Mouse (Mus musculus) cerebellum, postnatal 36 days (tissue): ENCODE measurements around the gene Fcrl6.

Source experiments
- DNase-seq, 2 experiments: peaks; one replicate each; pipeline ENCODE4 v3.0.0; 2021 to 2022; ENCODE audit warnings: mixed read lengths in 2 of 2

The Fcrl6 gene

GRCm38 (mm10) chr1:172602326-172602725, at the start of gene Fcrl6:
TSS of gene Fcrl6 (minus strand) at chr1:172602551.
- DNase-seq = no peak

GRCm38 (mm10) chr1:172651288-172651987, 49.1 kb upstream of the Fcrl6 start:
- DNase-seq = no peak

- DNase-seq = peak in 1 of 2 experiments; percentile 9
These were observed 48.4 kb upstream of the Fcrl6 start for GRCm38 (mm10) chr1:172650519-172651287.

GRCm38 (mm10) chr1:172649396-172649795, 47.0 kb upstream of the Fcrl6 start:
- DNase-seq = no peak

- DNase-seq = no peak
These were observed 44.9 kb upstream of the Fcrl6 start for GRCm38 (mm10) chr1:172647236-172647635.

GRCm38 (mm10) chr1:172638781-172639180, 36.4 kb upstream of the Fcrl6 start:
- DNase-seq = no peak

- no peak for DNase-seq
These were observed 35.5 kb upstream of the Fcrl6 start for GRCm38 (mm10) chr1:172637801-172638200.

GRCm38 (mm10) chr1:172636266-172636665, 33.9 kb upstream of the Fcrl6 start:
- DNase-seq = no peak

GRCm38 (mm10) chr1:172635258-172635657, 32.9 kb upstream of the Fcrl6 start:
- DNase-seq = no peak

GRCm38 (mm10) chr1:172634136-172634535, 31.8 kb upstream of the Fcrl6 start:
- no peak for DNase-seq

- peak; percentile 93 to 97 for DNase-seq
These were observed 30.3 kb upstream of the Fcrl6 start, which contains the start of gene Dusp23 for GRCm38 (mm10) chr1:172632451-172633326. TSS of gene Dusp23 (minus strand) at chr1:172632962.

- no peak for DNase-seq
These were observed 29.4 kb upstream of the Fcrl6 start for GRCm38 (mm10) chr1:172631721-172632120.

- DNase-seq = no peak
These were observed 27.5 kb upstream of the Fcrl6 start for GRCm38 (mm10) chr1:172629831-172630230.

- DNase-seq = no peak
These were observed 24.0 kb upstream of the Fcrl6 start for GRCm38 (mm10) chr1:172626306-172626705.

GRCm38 (mm10) chr1:172624081-172624480, 21.7 kb upstream of the Fcrl6 start:
- DNase-seq = no peak

- DNase-seq = no peak
These were observed 21.2 kb upstream of the Fcrl6 start for GRCm38 (mm10) chr1:172623599-172623998.

GRCm38 (mm10) chr1:172619235-172619634, 16.9 kb upstream of the Fcrl6 start:
- peak; percentile 78 to 80 for DNase-seq

GRCm38 (mm10) chr1:172618141-172618540, 15.8 kb upstream of the Fcrl6 start:
- DNase-seq = no peak

- no peak for DNase-seq
These were observed 15.2 kb upstream of the Fcrl6 start for GRCm38 (mm10) chr1:172617365-172618076.

- peak; percentile 22 to 37 for DNase-seq
These were observed 14.4 kb upstream of the Fcrl6 start for GRCm38 (mm10) chr1:172616537-172617300.

- DNase-seq = no peak
These were observed 13.1 kb upstream of the Fcrl6 start for GRCm38 (mm10) chr1:172615412-172615811.

- DNase-seq = no peak
These were observed 12.3 kb upstream of the Fcrl6 start for GRCm38 (mm10) chr1:172614654-172615053.
